ENCODE assay signal across 17 mouse cellular contexts in the genomic region with DNA sequence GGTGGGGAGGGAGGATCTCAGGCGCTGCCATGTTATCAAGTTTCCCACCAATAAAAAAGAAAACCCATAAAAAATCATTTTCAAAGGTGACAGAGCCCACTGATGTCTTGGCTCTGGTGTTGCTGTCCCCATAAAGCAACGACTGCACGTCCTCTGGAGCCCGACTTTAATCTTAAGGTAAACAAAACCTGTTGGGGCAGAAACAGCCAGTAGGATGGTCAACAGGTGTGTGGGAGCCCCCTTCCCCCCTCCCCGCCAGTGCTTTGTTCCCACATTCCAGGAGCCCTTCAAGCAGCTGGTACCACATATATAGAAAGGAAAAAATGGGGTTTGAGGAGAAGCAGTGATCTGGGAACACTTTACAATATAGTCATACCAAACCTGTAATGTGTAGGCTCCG.
"Had no signal": no experiment of that assay in that cellular context is flagged by ENCODE, and none has a peak within 500 bp of the region (broad histone marks: within the 10 kb centered on the region; RNA-seq: fewer than 3 reads in every experiment).

No protein-coding gene starts in this region.

- DNase-seq: liver, embryonic 13.5 days; liver, postnatal 0 days; lung, adult 2 months; lung, postnatal 14 days; lung, postnatal 36 days; right cerebral cortex, postnatal 14 days; thymus, adult 18-20 months; thymus, postnatal 14 days; thymus, postnatal 36 days had no signal

- ATAC-seq: liver, postnatal 0 days; lung, postnatal 0 days; midbrain, embryonic 15.5 days had no signal

- H3K27me3 ChIP-seq: liver, embryonic 13.5 days; liver, embryonic 15.5 days; midbrain, embryonic 15.5 days; neural tube, embryonic 12.5 days had no signal

- H3K36me3 ChIP-seq: liver, embryonic 13.5 days; liver, embryonic 15.5 days; lung, embryonic 15.5 days; midbrain, embryonic 12.5 days; midbrain, embryonic 15.5 days; neural tube, embryonic 12.5 days had no signal

- H3K4me2 ChIP-seq: liver, embryonic 13.5 days; liver, embryonic 15.5 days; lung, embryonic 15.5 days; midbrain, embryonic 12.5 days; midbrain, embryonic 15.5 days; neural tube, embryonic 12.5 days had no signal

- H3K4me1 ChIP-seq: lung, embryonic 15.5 days; megakaryocyte, embryonic 14.5 days had no signal

- H3K9ac ChIP-seq: liver, embryonic 13.5 days; liver, embryonic 15.5 days; liver, postnatal 0 days; lung, embryonic 15.5 days; midbrain, embryonic 12.5 days; midbrain, embryonic 15.5 days; neural tube, embryonic 12.5 days had no signal

- H3K4me3 ChIP-seq: liver, embryonic 13.5 days; liver, embryonic 15.5 days; lung, embryonic 15.5 days; megakaryocyte, embryonic 14.5 days; midbrain, embryonic 12.5 days; midbrain, embryonic 15.5 days; neural tube, embryonic 12.5 days had no signal

- H3K9me3 ChIP-seq: liver, embryonic 13.5 days; liver, embryonic 15.5 days; lung, embryonic 15.5 days; midbrain, embryonic 12.5 days; midbrain, embryonic 15.5 days; neural tube, embryonic 12.5 days had no signal

- H3K27ac ChIP-seq: liver, embryonic 13.5 days; liver, embryonic 15.5 days; lung, embryonic 15.5 days; macrophage; midbrain, embryonic 12.5 days; midbrain, embryonic 15.5 days; neural tube, embryonic 12.5 days had no signal
